Mouse (Mus musculus): ENCODE data around the gene Hbb-bs.
"Not testable (repeated sequence)": the region's sequence is repeated elsewhere in the genome, so short reads cannot be mapped to it uniquely, and the experiment has no call there.

Gene Hbb-bs

DNA sequence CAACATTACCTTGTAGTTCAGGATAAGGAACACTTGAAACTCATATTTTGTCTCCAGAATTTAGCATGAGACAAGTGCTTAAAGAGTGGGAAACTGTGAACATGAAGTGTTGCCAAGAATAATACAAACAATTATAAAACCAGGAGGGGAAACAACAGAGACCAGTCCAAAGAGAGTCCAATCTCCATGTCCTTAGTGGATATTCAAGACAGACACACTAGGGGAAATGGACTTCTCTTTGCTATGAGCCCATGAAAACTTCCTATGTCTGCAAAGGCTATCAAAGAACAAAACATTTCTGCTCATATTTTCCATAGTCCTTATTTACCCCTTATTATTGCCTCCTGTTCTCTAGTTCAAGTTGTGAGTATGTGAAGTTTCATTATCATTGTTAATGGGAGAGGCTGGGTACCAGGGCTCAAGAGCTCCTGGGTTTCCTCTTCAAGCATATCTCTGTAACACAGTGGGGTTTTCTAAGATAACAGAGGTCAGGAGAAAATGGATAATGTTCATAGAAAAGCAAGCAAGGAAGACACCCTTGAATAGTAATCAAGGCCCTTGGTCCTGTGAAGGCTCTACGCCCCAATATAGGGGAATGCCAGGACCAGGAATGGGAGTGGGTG lies 16.6 kb downstream of the Hbb-bs start:
- DNase-seq (ENCODE audit: low spot score), result no peak

DNA sequence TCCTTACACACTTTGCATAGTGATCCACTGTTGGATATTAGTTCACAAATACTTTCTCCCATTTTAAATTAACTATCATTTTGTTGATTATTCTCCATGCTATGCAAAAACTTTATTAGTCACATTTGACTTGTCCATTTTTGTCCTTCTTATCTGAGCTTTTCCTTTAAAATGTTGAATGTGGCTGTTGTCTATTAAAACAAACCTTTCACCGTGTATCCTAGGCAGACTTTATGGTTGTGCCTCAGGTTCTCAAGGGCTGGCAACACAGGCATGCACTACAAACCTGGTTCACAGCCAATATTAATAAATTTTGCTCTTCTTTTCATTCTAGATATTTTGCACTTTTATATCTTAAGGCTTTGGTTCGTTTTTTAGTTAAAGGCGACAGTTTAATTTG lies 17.1 kb downstream of the Hbb-bs start:
- DNase-seq (ENCODE audit: low spot score), result no peak

DNA sequence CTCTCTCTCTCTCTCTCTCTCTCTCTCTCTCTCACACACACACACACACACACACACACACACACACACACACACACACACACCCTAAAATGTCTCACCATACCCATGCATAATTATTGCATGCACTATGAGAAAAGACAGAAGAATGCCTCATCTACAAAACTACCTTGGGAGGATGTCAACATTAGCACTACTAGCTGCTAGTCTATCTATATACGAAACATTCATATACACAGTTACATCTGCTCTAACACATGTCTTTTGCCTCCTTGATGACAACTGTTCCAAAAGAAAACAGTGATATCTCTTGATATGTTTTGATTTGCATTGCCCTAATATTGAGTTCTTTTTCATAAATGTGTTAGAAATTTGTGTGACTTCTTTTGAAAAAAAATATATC lies 17.6 kb downstream of the Hbb-bs start:
- no peak for DNase-seq (ENCODE audit: low spot score)

DNA sequence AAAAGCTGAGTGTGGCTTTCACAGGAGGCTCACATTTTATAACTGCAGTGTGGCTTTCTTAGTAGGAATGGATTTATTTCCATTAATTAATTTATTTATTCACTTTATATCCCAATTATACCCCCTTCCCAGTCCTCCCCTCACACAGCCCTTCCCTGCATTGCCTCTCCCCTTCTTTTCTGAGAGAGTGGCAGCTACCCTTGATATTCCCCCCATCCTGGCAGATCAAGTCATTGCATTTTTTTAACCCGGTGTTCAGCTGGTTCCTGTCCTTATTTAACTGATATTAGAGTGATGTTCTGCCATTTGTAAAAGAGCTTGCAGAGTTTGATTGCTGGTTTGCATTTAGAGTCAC lies 18.1 kb downstream of the Hbb-bs start:
- DNase-seq (ENCODE audit: low spot score), result no peak

DNA sequence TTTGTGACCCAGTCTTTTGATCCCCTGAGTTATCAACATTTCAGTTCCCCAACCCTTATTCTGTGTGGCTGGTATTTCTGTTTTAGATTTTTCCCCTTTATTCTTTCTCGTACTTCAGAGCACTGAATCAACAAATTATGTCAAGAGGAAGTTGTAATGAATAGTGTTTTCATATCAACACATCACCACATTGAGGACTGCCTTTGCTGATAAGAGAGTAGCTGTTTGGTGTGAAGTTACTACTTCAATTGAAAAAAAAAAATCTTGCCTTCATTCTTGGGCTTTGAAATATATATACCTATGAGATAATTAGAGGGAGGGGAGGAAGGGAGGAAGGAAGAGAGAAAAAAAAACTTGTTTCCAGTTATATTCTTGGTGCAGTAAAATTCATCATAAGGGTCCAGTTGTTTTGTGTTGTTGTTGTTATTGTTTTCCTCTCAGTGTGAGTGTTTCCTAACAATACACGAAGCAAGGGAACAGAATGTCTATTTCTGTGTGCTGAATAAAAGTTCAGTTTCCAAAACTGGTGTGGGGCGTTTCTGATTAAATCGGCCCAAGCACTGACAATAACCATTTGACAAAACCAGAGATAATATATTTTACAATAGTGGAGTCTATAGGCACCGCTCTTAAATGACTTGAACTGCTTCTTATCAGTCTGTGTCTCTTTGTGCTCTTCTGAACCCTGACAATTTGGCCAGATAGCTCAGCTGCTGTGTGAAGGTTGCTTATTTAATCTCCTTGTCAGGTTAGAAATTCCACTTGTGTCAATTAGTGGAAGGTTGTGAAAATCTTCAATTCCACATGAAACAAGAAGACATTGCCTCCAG lies 18.7 kb downstream of the Hbb-bs start:
- no peak for DNase-seq (ENCODE audit: low spot score)

DNA sequence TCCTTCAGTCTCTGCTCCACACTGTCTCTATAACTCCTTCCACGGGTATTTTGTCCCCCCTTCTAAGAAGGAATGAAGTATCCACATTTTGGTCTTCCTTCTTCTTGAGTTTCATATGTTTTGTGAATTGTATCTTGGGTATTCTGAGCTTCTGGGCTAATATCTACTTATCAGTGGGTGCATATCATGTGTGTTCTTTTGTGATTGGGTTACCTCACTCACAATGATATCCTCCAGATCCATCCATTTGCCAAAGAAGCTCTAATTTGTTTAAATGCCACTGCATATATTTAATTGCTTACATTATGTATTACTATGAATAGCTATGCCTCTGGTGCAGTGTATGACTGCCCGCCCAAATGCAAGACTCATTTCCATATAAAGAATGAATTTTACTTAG lies 19.8 kb downstream of the Hbb-bs start:
- DNase-seq (ENCODE audit: low spot score), result not testable (repeated sequence)

DNA sequence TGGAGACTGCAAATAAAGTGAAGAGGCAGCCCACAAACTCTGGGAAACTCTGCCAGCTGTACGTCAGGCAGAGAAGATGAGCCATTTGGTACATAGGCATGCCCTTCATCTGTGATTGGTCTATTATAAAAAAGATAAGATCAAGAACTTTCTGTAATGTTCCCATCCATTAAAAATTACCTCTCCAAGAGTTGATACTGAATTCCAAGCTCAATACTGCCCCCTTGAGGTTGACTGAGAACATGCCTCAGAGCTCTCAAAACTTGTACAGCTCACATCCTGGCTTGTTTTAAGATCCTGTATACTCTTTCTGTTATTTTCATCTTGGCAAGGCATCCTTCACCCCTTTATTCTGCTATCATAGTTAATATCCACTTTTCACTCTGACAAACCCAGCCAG lies 21.0 kb downstream of the Hbb-bs start:
- DNase-seq (ENCODE audit: low spot score), result no peak

DNA sequence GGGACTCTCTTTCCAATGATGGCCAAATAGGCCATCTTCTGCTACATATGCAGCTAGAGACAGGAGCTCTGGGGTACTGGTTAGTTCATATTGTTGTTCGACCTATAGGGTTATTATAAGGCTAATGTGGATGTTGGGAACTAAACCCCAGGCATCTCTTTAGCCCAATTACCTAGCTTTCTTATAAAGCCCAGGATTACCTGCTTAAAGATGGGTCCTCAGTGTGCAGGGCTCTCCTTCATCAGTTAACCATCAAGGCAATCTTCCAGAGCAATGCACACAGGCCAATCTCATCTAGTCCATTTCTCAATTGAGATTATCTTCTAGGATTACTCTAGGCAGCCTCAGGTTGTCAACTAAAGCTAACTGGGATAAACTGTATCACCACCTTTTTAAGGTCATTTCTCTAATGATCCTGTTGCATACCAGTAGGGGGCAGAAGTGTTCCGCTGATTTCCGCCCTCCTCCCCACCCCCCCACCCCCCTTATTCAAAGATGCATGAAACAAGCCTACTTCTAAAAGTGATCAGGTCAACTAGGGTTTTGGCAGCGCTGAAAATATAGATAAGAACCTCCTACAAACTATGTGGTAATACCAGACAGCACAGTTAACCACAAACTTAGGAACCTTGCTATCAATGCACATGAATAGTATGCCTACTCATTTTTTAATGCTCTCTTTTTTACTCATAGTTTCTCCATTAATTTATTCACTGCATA lies 35.1 kb downstream of the Hbb-bs start:
- no peak for DNase-seq (ENCODE audit: low spot score)

DNA sequence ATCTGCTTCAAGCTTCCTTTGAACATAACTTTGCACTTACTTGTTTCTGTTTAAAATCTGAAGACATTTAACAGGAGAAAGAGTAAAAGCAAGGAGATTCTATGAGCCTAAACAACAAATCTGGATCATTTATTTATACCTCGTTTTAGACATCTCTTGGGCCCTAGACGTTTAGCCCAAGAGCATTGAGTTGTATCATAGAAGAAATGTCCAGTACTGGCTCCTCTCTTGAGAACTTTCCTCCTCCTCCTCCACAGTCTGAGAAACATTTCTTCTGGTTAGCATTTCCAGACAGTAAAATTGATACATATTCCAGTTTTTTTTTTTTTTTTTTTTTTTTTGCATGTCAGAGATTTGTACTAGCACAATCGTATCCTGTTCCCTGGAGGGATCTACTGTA lies 36.2 kb downstream of the Hbb-bs start, which contains the start of gene Olfr67:
Olfr67 (minus strand) TSS at position 101 of the 400 bp plus-strand sequence.
- no peak for DNase-seq (ENCODE audit: low spot score)

DNA sequence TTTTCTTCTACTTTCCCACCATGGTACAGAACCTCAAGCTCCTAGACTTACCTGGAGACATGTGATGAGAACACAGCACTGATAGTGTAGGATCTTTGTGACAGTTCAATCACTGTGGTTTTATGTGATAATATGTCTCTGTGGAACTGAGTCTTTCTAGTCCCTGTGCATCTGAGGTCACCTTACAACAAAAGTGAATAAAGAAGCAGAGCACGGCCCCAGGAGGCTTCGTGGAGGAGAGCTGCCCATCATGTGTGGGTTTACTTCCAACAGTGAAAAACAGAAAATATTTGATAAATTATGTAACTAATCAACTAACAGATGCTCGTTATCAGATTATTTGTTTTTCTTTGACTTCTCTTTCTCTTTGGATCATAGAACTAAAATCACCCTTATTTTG lies 48.3 kb downstream of the Hbb-bs start, which contains the start of gene Olfr68:
Olfr68 (minus strand) TSS at position 101 of the 400 bp plus-strand sequence.
- no peak for DNase-seq (ENCODE audit: low spot score)

DNA sequence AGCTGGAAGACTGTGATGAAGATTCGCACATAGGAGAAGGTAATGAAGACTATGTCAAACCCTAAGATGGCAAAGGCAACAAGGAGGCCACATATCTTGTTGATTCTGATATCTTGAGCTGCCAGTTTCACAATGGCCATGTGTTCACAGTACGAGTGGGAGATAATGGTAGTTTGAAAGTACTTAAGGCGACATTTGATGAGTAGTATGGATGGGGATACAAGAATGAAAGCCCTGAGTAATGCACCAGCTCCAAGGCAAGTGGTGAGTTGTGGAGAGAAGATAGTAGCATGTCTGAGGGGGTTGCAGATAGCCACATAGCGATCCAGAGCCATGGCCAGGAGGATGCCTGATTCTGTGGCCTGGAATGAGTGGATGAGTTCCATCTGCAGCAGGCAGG lies 50.2 kb downstream of the Hbb-bs start:
- DNase-seq (ENCODE audit: low spot score), result not testable (repeated sequence)

Measured in layer of hippocampus, adult 9-10 months (tissue).